Mouse (Mus musculus): ENCODE results near the gene Rgs9. TPM values are rescaled to one million over a fixed set of nuclear protein-coding genes. Genes with fewer than 3 reads are reported as not detected.
A peak's percentile ranks its signal among the peaks of the same experiment; 100 is the strongest.

Rgs9 gene
- polyA plus RNA-seq, 1 experiment from 2014 or later = 1.7 TPM

GRCm38 (mm10) chr11:109237796-109238195 is 60.1 kb downstream of the Rgs9 start:
- DNase-seq (ENCODE audit: low spot score, missing footprints) = peak; percentile 35
- Histone ChIP-seq H3K27me3 (ENCODE audit: control insufficient read depth, insufficient read depth, low read length) (no peaks in the 10 kb centered on the region), H3K36me3 (ENCODE audit: control insufficient read depth, insufficient read depth, low read length) (no peaks in the 10 kb centered on the region), H3K9me3 (ENCODE audit: control insufficient read depth, low read length) (no peaks in the 10 kb centered on the region), H3K9ac (ENCODE audit: low read length) (no peak overlapping the region), H3K4me1 (ENCODE audit: control insufficient read depth, insufficient read depth, low read length) (no peaks in the 10 kb centered on the region), H3K4me3 (ENCODE audit: low read depth, low read length) (no peak overlapping the region), H3K4me2 (no peak overlapping the region), H3K27ac (ENCODE audit: low read depth, low read length) (no peak overlapping the region)
- no peak for ATAC-seq (ENCODE audit: low FRiP score)
- 57% methylated on average over 8 of the region's 8 CpGs for WGBS

- H3K9ac ChIP-seq (ENCODE audit: low read length) = no peak overlapping the region
- no peak for DNase-seq (ENCODE audit: low spot score, missing footprints)
- no peaks in the 10 kb centered on the region for H3K36me3 ChIP-seq (ENCODE audit: control insufficient read depth, insufficient read depth, low read length)
- WGBS = 80% methylated on average over 3 of the region's 3 CpGs
- no peak for ATAC-seq (ENCODE audit: low FRiP score)
- no peaks in the 10 kb centered on the region for H3K9me3 ChIP-seq (ENCODE audit: control insufficient read depth, low read length)
- H3K4me3 ChIP-seq (ENCODE audit: low read depth, low read length) = no peak overlapping the region
- no peaks in the 10 kb centered on the region for H3K4me1 ChIP-seq (ENCODE audit: control insufficient read depth, insufficient read depth, low read length)
- no peaks in the 10 kb centered on the region for H3K27me3 ChIP-seq (ENCODE audit: control insufficient read depth, insufficient read depth, low read length)
- H3K27ac ChIP-seq (ENCODE audit: low read depth, low read length) = no peak overlapping the region
- H3K4me2 ChIP-seq = no peak overlapping the region
Measured at GRCm38 (mm10) chr11:109233627-109234026, 64.3 kb downstream of the Rgs9 start.

GRCm38 (mm10) chr11:109232811-109233210 is 65.1 kb downstream of the Rgs9 start:
- Histone ChIP-seq H3K27me3 (ENCODE audit: control insufficient read depth, insufficient read depth, low read length) (no peaks in the 10 kb centered on the region), H3K9me3 (ENCODE audit: control insufficient read depth, low read length) (no peaks in the 10 kb centered on the region), H3K4me1 (ENCODE audit: control insufficient read depth, insufficient read depth, low read length) (no peaks in the 10 kb centered on the region), H3K4me3 (ENCODE audit: low read depth, low read length) (no peak overlapping the region), H3K9ac (ENCODE audit: low read length) (no peak overlapping the region), H3K27ac (ENCODE audit: low read depth, low read length) (no peak overlapping the region), H3K36me3 (ENCODE audit: control insufficient read depth, insufficient read depth, low read length) (no peaks in the 10 kb centered on the region), H3K4me2 (no peak overlapping the region)
- WGBS = 77% methylated on average over 6 of the region's 6 CpGs
- DNase-seq (ENCODE audit: low spot score, missing footprints) (peak; percentile 56), ATAC-seq (ENCODE audit: low FRiP score) (no peak)

GRCm38 (mm10) chr11:109227139-109227538 is 70.8 kb downstream of the Rgs9 start:
- Histone ChIP-seq H3K4me2 (no peak overlapping the region), H3K36me3 (ENCODE audit: control insufficient read depth, insufficient read depth, low read length) (no peaks in the 10 kb centered on the region), H3K27ac (ENCODE audit: low read depth, low read length) (no peak overlapping the region), H3K27me3 (ENCODE audit: control insufficient read depth, insufficient read depth, low read length) (no peaks in the 10 kb centered on the region), H3K9me3 (ENCODE audit: control insufficient read depth, low read length) (no peaks in the 10 kb centered on the region), H3K9ac (ENCODE audit: low read length) (no peak overlapping the region), H3K4me1 (ENCODE audit: control insufficient read depth, insufficient read depth, low read length) (no peaks in the 10 kb centered on the region), H3K4me3 (ENCODE audit: low read depth, low read length) (no peak overlapping the region)
- ATAC-seq (ENCODE audit: low FRiP score) = no peak
- WGBS = 83% methylated on average over 12 of the region's 12 CpGs
- DNase-seq (ENCODE audit: low spot score, missing footprints) = no peak

GRCm38 (mm10) chr11:109221209-109222007 is 76.5 kb downstream of the Rgs9 start:
- peaks cover 17% of the 10 kb centered on the region for H3K4me1 ChIP-seq (ENCODE audit: control insufficient read depth, insufficient read depth, low read length)
- no peak for DNase-seq (ENCODE audit: low spot score, missing footprints)
- no peak overlapping the region for H3K9ac ChIP-seq (ENCODE audit: low read length)
- peak; percentile 52; the same call in 1 of the 2 replicates for ATAC-seq (ENCODE audit: low FRiP score)
- WGBS = 40% methylated on average over 4 of the region's 4 CpGs
- H3K4me2 ChIP-seq = no peak overlapping the region
- no peaks in the 10 kb centered on the region for H3K9me3 ChIP-seq (ENCODE audit: control insufficient read depth, low read length)
- H3K27ac ChIP-seq (ENCODE audit: low read depth, low read length) = no peak overlapping the region
- H3K27me3 ChIP-seq (ENCODE audit: control insufficient read depth, insufficient read depth, low read length) = no peaks in the 10 kb centered on the region
- no peaks in the 10 kb centered on the region for H3K36me3 ChIP-seq (ENCODE audit: control insufficient read depth, insufficient read depth, low read length)
- H3K4me3 ChIP-seq (ENCODE audit: low read depth, low read length) = no peak overlapping the region

- DNase-seq (ENCODE audit: low spot score, missing footprints) (no peak), ATAC-seq (ENCODE audit: low FRiP score) (no peak; the same call in 1 of the 2 replicates)
- H3K27me3 ChIP-seq (ENCODE audit: control insufficient read depth, insufficient read depth, low read length) = no peaks in the 10 kb centered on the region
- no peak overlapping the region for H3K4me2 ChIP-seq
- 80% methylated on average over 15 of the region's 15 CpGs for WGBS
- no peak overlapping the region for H3K27ac ChIP-seq (ENCODE audit: low read depth, low read length)
- peaks cover 17% of the 10 kb centered on the region for H3K4me1 ChIP-seq (ENCODE audit: control insufficient read depth, insufficient read depth, low read length)
- no peak overlapping the region for H3K9ac ChIP-seq (ENCODE audit: low read length)
- H3K4me3 ChIP-seq (ENCODE audit: low read depth, low read length) = no peak overlapping the region
- H3K9me3 ChIP-seq (ENCODE audit: control insufficient read depth, low read length) = no peaks in the 10 kb centered on the region
- H3K36me3 ChIP-seq (ENCODE audit: control insufficient read depth, insufficient read depth, low read length) = no peaks in the 10 kb centered on the region
Measured at GRCm38 (mm10) chr11:109218722-109219430, 79.1 kb downstream of the Rgs9 start.

GRCm38 (mm10) chr11:109217827-109218536 is 79.9 kb downstream of the Rgs9 start:
- 0 out of 2 replicates have a peak overlapping the region, but pooled peaks have one; percentile 20 for H3K27ac ChIP-seq (ENCODE audit: low read depth, low read length)

GRCm38 (mm10) chr11:109210772-109211171 is 87.2 kb downstream of the Rgs9 start:
- Histone ChIP-seq H3K9me3 (ENCODE audit: control insufficient read depth, low read length) (no peaks in the 10 kb centered on the region), H3K9ac (ENCODE audit: low read length) (no peak overlapping the region), H3K27ac (ENCODE audit: low read depth, low read length) (no peak overlapping the region), H3K27me3 (ENCODE audit: control insufficient read depth, insufficient read depth, low read length) (no peaks in the 10 kb centered on the region), H3K4me2 (no peak overlapping the region), H3K4me1 (ENCODE audit: control insufficient read depth, insufficient read depth, low read length) (peaks cover 16% of the 10 kb centered on the region), H3K36me3 (ENCODE audit: control insufficient read depth, insufficient read depth, low read length) (no peaks in the 10 kb centered on the region), H3K4me3 (ENCODE audit: low read depth, low read length) (no peak overlapping the region)
- DNase-seq (ENCODE audit: low spot score, missing footprints) = peak; percentile 87
- no peak for ATAC-seq (ENCODE audit: low FRiP score)
- 48% methylated on average over 11 of the region's 11 CpGs for WGBS

More at GRCm38 (mm10) chr11:109217827-109218536, 79.9 kb downstream of the Rgs9 start:
- no peak overlapping the region for H3K9ac ChIP-seq (ENCODE audit: low read length)
- no peaks in the 10 kb centered on the region for H3K9me3 ChIP-seq (ENCODE audit: control insufficient read depth, low read length)
- no peak overlapping the region for H3K4me3 ChIP-seq (ENCODE audit: low read depth, low read length)
- peak overlapping the region; percentile 30 for H3K4me2 ChIP-seq
- WGBS = 24% methylated on average over 12 of the region's 12 CpGs
- H3K27me3 ChIP-seq (ENCODE audit: control insufficient read depth, insufficient read depth, low read length) = no peaks in the 10 kb centered on the region
- no peaks in the 10 kb centered on the region for H3K36me3 ChIP-seq (ENCODE audit: control insufficient read depth, insufficient read depth, low read length)
- DNase-seq (ENCODE audit: low spot score, missing footprints) = peak; percentile 93
- peak; percentile 79 for ATAC-seq (ENCODE audit: low FRiP score)
- peaks cover 17% of the 10 kb centered on the region for H3K4me1 ChIP-seq (ENCODE audit: control insufficient read depth, insufficient read depth, low read length)
